Mouse (Mus musculus) MEL (cell line): ENCODE data around the gene Cdc27.

Source experiments
- CHD2 ChIP-seq: IDR thresholded peaks from 2 replicates; pipeline ENCODE4 v1.6.1; 2011; ENCODE audit warnings: low read length, improper control_type of control experiment
- CTCF ChIP-seq, 3 experiments: IDR thresholded peaks in 2 of 3; conservative IDR thresholded peaks in 1 of 3; 2 replicates each; pipeline ENCODE4 v1.5.1; 2011 to 2012; ENCODE audit warnings: low read length in 3 of 3, low read depth in 2 of 3, mild to moderate bottlenecking in 2 of 3, improper control_type of control experiment in 1 of 3, inconsistent platforms in 1 of 3, mixed read lengths in 1 of 3, moderate library complexity in 1 of 3; ENCODE audit not compliant: control insufficient read depth in 1 of 3, insufficient read depth in 1 of 3, poor library complexity in 1 of 3, severe bottlenecking in 1 of 3
- ELF1 ChIP-seq: IDR thresholded peaks from 2 replicates; pipeline ENCODE4 v1.6.1; 2014; ENCODE audit warnings: low read depth, mild to moderate bottlenecking, inconsistent platforms, low read length, improper control_type of control experiment, moderate library complexity
- EP300 ChIP-seq, 2 experiments: IDR thresholded peaks; 2 replicates each; pipeline ENCODE4 v1.6.1; 2011; ENCODE audit warnings: improper control_type of control experiment in 2 of 2, low read length in 2 of 2, low read depth in 1 of 2, mild to moderate bottlenecking in 1 of 2
- GATA1 ChIP-seq: IDR thresholded peaks from 2 replicates; pipeline ENCODE4 v1.6.1; 2011; ENCODE audit warnings: low read depth, low read length, improper control_type of control experiment
- JUND ChIP-seq: IDR thresholded peaks from 2 replicates; pipeline ENCODE4 v1.6.1; 2011; ENCODE audit warnings: low read depth, mild to moderate bottlenecking, improper control_type of control experiment, low read length
- MAFK ChIP-seq: IDR thresholded peaks from 2 replicates; pipeline ENCODE4 v1.6.1; 2011; ENCODE audit warnings: low read depth, mild to moderate bottlenecking, low read length, improper control_type of control experiment, borderline replicate concordance
- MYB ChIP-seq: IDR thresholded peaks from 2 replicates; pipeline ENCODE4 v1.6.1; 2011; ENCODE audit warnings: mild to moderate bottlenecking, low read depth, low read length, improper control_type of control experiment
- POLR2A ChIP-seq, 2 experiments: IDR thresholded peaks; 2 replicates each; pipeline ENCODE4 v1.6.1; 2011 to 2012; ENCODE audit warnings: low read length in 2 of 2, mild to moderate bottlenecking in 2 of 2, control low read depth in 1 of 2, improper control_type of control experiment in 1 of 2, low read depth in 1 of 2, moderate library complexity in 1 of 2; ENCODE audit not compliant: control insufficient read depth in 1 of 2, insufficient read depth in 1 of 2, poor library complexity in 1 of 2
- POLR2AphosphoS5 ChIP-seq: IDR thresholded peaks from 2 replicates; pipeline ENCODE4 v1.6.1; 2012; ENCODE audit warnings: low read depth, borderline replicate concordance, mild to moderate bottlenecking, inconsistent platforms, low read length, moderate library complexity, mixed read lengths
- TAL1 ChIP-seq: IDR thresholded peaks from 2 replicates; pipeline ENCODE4 v1.6.1; 2012; ENCODE audit warnings: mild to moderate bottlenecking, inconsistent platforms, low read length, moderate library complexity, mixed read lengths
- TBP ChIP-seq: IDR thresholded peaks from 2 replicates; pipeline ENCODE4 v1.8.0; 2011; ENCODE audit warnings: low read depth, low read length, improper control_type of control experiment
- USF1 ChIP-seq: IDR thresholded peaks from 2 replicates; pipeline ENCODE4 v1.6.1; 2014; ENCODE audit warnings: low read depth, mild to moderate bottlenecking, inconsistent platforms, low read length, improper control_type of control experiment, moderate library complexity
- ZKSCAN1 ChIP-seq: IDR thresholded peaks from 2 replicates; pipeline ENCODE4 v1.6.1; 2012; ENCODE audit warnings: low read depth, mild to moderate bottlenecking, inconsistent platforms, low read length, improper control_type of control experiment, moderate library complexity

- TF ChIP-seq JUND (no peak), POLR2A (IDR thresholded peaks at IDR 0.05; ENCODE audit: control insufficient read depth in 1 of 2, insufficient read depth in 1 of 2, low read depth in 1 of 2, low read length in 2 of 2, poor library complexity in 1 of 2) (no peak), CTCF (IDR thresholded peaks at IDR 0.05 in 2 of 3, conservative IDR thresholded peaks at IDR 0.05 in 1 of 3; ENCODE audit: control insufficient read depth in 1 of 3, insufficient read depth in 1 of 3, low read depth in 2 of 3, low read length in 3 of 3, poor library complexity in 1 of 3, severe bottlenecking in 1 of 3) (peak in 2 of 3 experiments; percentile 19 to 53; a peak in 2 of 6 replicates), GATA1 (no peak), CHD2 (no peak), ELF1 (no peak), EP300 (IDR thresholded peaks at IDR 0.05; ENCODE audit: low read depth in 1 of 2, low read length in 2 of 2) (no peak), TBP (no peak), POLR2AphosphoS5 (no peak), ZKSCAN1 (no peak), MYB (no peak), MAFK (no peak), USF1 (no peak), TAL1 (no peak)
Measured at GRCm38 (mm10) chr11:104458507-104458906, 91.9 kb downstream of the Cdc27 start.
